Mouse (Mus musculus): Measurements from ENCODE around the gene Tdrd3.

DNA sequence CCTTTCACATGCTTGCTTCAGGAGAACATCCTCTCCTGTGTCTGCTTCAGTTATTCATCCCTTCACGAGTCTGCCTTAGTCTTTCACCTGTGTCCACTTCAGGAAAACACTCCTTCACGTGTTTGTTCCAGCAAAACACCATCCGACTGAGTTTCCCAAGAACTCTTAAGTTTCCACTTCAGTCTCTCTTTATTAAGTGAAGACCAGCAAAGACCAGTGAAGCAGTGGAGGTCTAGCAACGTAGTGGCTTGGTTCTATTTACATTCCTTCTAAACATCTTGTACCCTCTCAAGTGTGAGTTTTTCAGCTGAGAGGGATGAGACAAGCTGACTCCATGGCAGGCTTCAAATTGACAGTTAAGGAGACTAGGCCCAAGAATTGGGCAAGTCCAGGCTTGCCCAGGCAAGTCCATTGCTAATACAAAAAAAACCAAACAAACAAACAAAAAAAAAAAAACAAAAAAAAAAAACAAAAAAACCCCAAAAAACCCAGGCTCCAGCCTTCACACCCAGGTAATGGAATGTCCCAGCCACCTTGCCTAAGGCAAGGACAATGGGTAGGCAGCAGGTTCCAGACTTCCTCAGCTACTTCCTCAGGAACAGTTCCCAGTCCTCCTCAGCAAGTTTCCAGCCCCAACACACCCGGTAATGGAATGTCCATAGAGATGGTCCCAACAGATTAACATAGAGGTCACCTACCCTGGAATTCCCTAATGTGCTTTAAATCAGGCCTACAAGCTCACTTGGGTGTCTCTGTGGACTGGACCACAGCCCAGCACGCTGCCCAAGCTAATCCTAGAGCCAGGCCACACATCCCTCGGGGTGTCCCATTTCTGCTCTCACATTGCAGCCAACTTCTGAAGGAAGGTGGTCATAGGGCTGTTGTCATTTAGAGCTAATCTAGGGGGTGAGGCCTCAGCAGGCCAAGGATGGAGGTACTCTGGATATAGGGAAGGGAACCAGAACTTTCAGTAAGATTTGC lies 31.9 kb upstream of the Tdrd3 start:
- no peak for TF ChIP-seq CTCF (IDR thresholded peaks at IDR 0.05; ENCODE audit: low read depth)
- no peak for TF ChIP-seq EP300 (IDR thresholded peaks at IDR 0.05; ENCODE audit: low read depth)

All from liver, postnatal 0 days (tissue).